Mouse (Mus musculus) liver (tissue): ENCODE measurements around the gene Smtnl2.

ENCODE experiments used
- DNase-seq: peaks from one replicate; pipeline ENCODE4 v3.0.0-alpha.2; 2020; ENCODE audit warnings: mixed read lengths

The Smtnl2 gene

DNA sequence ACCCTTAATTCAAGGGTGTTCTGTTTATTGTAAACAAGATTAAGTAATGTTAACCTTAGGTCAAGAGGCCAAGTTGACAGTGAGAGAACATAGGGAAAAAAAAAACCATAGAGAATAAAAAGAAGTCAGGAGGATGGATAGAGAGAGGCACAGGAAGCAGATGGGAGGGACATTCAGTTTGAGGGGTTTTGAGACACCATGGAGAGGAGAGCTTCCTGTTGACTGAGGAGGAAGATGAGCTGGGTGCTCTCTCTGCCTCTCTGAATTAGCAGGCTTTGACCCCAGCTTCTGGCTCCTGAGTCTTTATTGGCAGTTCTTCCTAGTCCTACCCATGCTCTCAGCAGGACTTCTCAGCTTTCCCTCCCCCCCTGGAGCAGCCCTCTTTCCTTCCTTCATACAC is 13.7 kb upstream of the Smtnl2 start:
- no peak for DNase-seq

DNA sequence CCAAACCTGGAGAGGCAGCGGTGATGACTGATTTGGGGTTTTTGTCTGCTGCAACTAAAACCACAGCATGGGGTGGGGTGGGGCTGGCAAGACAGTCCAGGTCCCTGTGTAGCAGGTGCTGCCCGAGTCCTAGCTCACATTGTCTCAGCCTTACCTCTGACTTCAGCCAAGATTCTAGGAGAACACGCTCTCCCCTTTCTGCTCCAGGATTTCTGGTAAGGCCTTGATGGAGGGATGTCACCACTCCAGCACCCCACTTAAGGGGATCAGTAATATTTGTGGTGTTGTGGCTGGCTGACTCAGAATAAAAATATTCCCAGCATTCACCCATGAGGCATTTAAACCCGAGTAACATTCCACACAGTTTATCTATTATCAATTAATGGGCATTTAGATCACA is 12.2 kb upstream of the Smtnl2 start:
- DNase-seq: no peak

DNA sequence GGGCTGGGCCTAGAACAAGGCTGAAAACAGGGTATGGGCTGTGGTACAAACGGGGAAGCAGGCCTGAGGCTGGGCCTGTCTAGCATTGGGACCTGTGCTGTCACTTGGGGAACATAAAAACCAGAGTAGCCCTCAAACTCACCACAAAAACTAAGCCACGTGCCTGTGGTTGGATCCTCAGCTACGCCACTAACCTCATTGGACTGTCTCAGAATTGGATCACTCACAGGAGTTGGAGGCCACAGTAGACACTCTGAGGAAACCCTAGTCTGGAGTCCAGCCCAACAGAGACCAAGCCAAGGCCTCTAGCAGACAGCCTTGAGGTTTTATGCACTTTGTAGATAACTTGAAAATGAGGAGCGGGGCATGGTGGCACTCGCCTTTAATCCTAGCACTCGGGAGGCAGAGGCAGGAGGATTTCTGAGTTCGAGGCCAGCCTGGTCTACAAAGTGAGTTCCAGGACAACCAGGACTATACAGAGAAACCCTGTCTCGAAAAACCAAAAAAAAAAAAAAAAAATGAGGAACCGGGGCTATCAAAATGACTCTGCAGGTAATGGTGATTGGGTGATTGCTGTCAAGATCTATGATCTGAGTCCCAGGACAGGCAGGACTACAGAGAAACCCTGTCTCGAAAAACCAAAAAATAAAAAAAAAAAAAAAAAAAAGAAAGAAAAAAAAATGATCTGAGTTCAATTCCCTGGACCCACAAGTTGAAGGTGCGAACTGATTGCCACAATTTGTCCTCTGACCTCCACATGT is 10.2 kb upstream of the Smtnl2 start:
- no peak for DNase-seq

DNA sequence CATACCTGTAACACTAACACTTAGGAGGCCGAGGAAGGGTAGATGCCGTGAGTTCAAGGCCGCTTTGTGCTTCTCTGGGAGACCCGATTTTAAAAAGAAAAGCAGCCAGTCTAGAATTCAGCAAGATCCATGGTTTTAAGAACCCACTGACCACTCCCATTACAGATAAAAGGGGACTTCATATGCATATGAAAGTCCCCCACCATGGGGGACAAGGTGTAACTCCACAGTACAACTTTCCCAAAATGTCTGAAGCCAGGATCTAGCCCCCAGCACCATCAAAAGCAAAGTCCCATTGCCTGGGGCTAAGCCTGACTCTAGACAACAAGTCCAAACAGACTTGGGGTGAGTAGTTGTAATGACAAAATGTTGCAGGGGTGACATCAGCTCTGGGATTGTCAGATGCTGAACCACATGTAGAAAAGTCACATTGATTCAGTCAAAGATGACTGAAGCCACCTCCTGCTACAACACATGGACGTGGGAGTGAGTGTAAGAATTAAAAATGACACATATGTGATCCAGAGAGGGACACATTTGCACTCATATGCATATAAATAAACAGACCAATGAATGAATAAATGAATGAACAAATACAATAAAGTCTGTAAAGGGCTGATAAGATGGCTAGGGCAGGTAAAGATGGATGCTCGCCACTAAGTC is 9.1 kb upstream of the Smtnl2 start:
- no peak for DNase-seq

DNA sequence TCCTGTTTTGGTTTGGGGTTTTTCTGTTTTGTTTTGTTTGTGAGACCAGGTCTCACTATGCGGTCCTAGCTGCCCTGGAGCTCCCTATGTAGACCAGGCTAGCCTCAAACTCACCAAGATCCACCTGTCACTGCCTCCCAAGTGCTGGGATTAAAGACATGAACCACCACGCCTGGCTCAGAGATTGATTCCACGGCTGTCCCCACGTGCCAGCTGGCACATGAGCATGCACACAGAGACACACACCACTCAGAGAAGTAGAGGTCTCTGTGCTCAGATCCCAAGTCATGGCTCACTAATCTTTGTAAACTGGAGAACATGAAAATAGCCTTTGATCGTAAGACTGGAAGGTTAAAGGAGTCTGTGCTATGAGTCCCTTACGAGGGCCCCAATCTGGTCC is 7.5 kb upstream of the Smtnl2 start:
- DNase-seq: no peak

DNA sequence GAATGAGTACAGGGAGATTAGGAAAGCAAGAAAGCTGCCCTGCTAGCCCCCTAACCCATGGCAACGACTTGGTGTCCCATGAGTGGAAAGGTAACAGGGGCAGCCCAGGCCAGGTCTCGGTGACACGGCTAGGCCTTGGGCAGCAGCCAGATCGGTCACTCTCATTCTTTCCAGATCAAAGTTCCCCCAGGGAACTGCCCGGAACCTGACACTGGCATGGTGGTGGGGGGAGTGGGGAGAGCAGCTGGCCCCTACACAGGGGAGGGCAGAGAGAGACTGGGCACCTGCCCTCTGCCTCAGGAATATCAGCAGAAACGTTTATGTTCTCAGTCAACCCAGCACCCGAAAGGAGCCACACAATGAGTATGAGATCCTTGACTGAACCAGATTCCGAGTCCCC is 6.7 kb upstream of the Smtnl2 start:
- DNase-seq: no peak

DNA sequence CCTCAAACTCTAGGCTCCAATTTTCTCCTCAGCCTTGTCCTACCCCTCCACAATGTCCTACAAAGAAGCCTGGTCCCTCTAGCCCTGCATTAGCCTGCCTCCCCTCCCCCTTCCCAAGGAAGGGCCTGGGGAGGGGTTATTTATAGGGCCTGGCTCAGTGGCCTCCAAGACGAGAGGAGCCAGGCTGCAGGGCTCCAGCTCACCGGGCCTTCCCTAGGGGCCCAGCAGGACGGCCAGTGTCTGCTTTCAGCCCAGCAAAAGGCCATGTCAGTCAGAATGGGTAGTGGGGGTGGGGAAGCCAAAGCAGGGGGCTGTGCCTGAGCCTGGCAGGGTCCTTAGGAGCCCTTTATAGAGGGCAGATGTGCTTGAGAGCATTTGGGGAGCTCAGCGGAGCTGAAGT is 5.9 kb upstream of the Smtnl2 start:
- DNase-seq: no peak

DNA sequence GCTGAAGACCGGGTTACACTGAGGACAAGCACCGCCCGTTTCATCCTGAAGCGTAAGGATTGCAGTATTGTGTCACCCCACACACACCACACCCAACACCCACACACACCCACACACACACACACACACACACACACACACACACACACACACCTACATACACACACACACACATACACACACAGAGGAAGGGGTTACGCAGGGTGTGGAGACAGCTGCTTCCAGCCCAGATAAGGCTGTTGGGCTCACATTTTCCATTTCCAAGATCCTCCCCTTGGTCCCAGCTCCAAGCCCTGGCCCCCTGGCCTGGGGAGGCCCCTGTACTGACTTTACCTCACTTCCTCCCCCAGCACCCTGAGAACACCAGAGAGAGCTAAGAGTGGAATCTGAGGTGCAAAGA is 5.2 kb upstream of the Smtnl2 start:
- no peak for DNase-seq

DNA sequence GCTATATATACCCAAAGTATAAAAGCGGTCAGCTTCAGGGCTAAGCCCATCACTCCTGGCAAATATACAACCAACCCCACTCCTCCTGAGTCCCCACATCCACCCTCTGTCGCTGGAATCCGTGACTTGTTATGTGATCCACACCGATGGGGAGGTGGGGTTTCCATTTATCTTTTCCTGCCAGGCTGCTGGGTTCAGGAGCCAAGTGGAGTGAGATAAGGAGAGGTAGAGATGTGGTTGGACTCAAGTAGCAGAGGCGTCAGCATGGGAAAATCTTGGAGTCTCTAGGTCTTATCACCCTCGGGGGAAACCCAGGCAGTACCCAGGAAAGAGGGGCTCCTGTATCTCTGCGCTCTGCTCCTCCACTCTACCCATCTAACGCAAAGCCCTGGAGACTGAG is 3.6 kb upstream of the Smtnl2 start:
- DNase-seq: peak; percentile 60

DNA sequence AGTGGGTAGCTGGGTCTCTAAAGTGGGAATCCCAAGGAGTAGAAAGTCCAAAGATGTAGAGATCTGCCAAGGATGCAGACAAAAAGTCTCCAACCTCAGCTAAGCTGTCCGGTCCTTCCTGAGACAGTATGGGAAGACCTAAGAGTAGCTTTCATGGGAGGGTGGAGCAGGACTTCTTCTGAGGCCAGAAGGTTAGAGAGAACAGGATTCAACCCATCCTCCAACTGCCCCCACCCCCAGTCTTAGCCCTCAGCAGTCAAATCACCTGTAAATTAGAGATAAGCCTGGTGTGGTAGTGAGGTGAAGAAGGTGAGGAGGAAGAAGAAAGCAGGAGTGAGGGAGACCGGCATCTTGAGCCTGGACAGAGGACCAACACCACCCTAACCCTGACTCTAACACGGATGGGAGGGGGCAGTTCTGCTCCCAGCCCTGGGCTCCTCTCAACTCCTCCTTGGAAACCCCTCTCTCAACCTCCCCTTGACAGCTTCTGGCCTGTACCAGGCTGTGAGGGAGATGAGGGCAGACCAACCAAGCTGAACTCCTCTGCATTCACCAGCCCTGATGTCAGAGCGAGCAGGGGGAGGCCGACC is 2.2 kb upstream of the Smtnl2 start:
- DNase-seq: no peak

DNA sequence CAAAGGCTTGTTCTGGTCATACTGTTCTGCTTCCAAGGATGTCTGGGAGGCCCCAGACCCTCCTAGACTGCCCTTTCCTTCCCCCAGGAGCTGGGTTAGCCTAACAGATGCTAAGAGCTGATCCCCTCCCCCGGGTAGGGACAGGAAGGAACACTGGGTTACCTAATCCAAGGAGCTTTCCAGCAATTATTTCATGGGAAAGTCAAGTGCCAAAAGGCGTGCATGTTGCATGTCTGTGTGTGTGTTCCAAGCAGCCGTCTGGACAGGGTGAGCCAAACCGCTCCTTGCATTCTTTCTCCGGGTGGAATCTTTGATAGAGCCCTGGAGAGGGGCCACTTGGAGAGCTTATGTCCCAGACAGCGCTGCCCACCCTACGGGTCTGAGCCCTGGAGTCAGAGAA is 1.5 kb upstream of the Smtnl2 start:
- DNase-seq: no peak

DNA sequence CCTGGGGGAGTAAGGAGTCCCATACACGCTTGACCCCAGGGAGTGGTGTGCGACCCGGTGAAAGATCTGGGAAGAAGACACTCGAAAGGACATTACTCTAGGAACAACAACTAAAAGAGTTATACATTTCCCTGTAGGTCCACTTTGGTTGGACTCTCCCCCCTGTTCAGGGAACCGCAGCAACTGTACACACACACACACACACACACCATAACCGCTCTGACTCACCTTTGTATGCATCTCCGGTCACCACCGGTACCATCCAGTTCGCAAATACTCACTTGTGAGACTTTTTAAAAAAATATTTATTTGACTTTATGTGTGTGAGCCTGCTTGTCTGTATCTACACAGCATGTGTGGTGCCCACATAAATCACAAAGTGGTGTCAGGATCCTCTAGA is 432 bp upstream of the Smtnl2 start:
- no peak for DNase-seq

DNA sequence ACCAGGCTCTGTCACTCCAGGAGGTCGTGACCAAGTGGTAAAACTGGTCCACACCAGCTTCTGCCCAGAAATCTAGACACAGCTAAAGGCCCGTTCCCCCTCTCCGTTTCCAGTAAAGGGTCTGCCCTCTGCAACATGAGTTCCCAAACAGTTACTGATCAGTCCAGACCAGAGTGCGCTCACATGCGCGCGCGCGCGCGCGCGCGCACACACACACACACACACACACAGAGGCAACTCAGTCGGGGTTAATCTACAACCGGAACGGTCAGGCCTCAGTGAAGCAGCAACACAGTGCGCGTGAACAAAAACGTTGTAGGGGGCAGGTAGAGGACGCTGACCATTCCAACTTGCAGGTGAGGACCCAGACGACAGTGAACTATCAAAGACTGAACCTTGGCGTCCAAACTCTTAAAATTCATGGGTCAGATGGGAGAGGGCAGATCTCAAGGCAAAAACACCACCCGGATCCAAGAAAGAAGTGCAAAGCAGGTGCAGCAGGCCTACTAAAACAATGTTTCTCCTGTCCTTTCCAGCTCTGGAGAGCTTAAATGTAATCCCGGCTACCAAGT is 906 bp downstream of the Smtnl2 start:
- DNase-seq: no peak

DNA sequence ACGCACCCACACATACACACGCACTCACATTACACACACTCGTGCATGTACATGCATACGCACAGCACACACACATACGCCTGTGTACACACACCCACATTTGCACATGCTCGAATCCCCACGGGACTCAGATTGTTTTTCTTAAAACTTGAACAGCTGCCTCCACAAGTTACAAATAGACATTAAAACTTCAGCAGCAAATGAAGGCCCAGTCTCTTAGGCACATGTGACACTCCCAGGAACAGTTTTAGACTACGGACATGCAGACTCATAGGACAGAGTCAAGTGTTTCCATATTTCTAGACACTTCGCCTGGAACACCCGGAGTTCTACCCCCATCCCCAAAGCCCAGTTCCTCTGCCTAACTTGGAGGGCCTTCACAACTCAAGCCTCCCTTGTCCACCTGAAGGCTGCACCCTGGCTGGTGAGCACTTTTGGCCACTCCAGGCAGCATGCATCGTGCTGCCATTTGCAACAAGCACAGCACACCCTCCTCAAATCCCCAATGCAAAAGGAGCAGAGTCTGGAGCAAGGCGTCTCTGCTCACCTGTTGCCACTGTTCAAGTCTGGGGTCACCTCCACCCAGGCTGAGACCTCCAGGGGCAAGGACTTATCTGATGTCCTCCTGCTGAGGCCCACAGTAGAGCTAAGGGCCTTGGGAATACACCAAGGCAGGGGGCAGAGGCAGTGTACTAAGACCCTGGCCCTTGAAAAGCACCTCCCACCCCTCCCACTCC is 1.7 kb downstream of the Smtnl2 start:
- DNase-seq: no peak

DNA sequence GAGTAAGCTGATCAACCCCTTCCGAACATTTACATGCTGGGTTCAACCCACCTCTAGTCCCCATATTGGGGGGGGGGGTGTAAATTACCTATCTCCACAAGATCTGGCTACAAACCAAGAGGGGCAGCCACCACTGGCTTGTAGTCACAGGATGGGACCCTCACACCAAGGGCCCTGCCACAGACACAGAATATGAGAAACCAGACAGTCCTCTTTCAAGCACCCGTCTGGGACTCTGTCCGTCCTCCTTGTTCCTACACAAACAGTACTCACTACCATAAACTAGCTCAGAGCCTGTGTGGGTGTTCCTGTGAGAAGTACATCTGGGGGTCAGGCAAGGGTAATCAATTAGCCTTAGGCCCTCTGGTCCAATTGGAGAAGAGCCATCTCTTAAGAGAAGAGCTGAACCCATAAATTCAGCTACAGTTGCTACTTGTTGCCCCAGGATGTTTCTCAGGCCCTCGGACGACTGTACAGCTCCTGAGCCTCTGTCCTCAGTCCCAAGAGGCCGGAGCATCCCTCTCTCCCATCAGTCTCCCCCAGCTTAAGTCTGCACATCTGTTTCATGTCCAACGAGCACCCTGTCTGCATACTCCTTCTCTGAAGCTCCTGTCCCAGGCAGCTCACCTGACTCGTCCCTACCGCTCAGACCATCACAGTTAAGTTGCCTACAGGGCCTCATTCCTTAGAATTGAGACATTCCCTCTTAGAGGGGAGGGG is 2.9 kb downstream of the Smtnl2 start:
- no peak for DNase-seq

DNA sequence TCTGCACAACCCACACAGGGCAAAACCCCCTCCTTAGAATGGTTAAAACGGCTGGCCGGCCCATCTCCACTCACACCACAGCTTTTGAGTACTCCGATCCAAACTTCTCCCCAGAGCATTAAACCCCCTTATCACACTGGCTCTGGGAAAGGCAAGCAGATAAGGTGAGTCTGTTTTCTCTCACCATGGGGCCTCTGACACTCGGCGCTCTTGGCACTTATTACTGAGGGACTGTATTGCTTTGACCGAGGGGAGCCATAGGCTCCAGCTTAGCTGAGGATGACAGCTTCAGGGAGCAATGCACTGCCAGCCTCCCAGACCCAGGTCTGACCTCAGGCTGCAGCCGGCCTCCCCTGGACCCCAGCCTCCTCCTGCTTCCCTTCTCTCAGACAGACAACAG is 3.9 kb downstream of the Smtnl2 start:
- no peak for DNase-seq

DNA sequence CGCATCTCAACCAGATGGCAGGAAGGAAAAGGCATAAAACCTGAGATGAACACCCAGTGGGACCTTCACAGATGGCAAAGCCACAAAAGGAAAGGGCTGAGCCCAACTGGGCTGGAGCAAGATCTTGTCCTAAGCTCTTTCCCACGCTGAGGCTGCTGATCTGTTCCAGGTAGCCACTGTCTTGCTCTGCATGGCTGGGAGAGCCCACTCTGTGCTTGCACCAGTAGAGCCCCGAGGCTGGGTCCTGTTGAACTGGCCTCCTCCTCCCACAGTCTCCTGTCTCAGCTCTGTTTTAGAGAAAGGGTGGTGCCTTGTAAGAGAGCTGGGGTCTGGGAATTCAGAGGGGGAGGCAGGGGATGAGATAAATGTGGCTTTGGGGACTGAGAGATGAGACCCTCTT is 4.4 kb downstream of the Smtnl2 start:
- DNase-seq: no peak

DNA sequence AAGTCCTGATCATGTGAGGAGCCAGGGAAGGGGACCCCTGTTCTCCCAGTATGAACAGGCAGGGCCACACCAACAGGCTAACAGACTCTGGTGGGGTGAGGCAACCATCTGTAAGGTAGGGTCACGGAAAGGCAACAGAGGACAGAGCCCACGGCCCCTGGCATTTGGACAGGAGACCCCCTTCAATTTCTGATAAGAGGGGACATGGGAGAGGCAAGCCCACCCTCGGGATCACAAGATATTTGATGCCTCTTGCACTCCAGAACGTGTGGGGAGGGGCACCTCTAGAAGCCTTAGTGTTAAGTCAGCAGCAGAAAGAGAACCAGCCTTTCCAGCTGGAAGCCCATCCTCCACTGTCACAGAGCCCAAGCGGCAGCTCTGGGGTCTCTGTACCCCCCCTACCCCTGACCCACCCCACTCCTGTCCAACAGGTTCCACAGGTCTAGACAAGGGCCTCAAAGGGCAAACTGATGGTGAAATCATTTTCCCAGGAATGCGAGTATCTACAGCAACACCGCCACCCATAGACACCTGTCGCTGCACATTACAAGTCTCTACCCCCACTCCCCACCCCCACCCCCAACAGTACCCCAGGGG is 5.3 kb downstream of the Smtnl2 start:
- no peak for DNase-seq

DNA sequence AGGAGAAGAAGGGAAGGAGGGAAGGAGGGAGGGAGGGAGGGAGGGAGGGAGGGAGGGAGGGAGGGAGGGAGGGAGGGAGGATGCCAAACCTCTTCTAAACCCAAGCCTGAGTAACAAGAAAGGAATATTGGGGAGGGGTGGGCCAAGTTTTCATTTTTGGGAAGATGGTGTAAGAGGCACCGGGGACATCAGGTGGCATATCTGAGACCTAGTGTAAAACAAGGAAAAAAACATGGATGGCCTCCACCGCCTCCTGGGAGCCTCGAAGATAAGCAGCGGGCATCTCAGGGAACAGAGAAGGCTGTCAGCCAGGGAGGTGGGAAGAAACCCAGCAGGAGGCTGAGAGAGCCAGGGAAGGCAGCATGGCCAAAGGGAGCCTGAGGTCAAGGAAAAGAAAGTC is 6.0 kb downstream of the Smtnl2 start:
- no peak for DNase-seq

DNA sequence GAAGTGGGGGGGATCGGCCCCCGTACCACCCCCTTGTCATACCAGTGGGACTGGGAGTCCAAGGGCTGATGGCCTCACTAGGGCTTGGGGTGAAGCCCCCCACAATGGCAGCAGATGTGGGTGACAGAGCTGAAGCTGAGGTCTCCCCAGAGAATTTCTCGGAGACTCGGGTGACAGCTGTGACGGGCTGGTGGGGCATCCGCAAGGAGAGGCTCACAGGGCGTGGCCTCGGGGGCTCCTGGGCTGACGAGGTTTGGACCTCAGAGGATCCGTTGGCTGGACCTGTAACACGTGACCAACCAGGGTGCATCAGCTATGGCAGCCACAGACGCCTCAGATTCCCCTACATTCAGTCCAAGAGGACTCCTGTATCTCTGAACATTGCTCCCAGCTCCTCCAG is 8.5 kb downstream of the Smtnl2 start:
- no peak for DNase-seq

DNA sequence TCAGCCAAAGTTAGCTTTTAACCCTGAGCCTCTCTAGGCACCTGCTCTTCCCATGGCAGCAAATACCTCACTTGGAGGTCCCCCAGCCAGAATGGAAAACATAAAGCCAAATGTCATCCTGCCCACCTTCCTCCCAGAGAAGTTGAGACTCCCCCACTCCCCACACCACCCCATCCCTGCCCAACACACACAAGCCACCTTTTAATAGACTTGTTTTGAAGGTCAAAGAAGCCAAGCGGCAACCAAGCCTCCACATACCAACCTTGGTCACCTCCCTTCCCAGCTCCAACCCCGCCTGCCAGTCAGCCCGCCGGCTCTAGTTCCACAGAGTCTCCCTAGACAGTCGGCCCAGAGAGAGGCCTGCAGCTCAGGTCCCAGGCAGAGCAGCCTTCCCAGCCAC is 9.5 kb downstream of the Smtnl2 start:
- no peak for DNase-seq

DNA sequence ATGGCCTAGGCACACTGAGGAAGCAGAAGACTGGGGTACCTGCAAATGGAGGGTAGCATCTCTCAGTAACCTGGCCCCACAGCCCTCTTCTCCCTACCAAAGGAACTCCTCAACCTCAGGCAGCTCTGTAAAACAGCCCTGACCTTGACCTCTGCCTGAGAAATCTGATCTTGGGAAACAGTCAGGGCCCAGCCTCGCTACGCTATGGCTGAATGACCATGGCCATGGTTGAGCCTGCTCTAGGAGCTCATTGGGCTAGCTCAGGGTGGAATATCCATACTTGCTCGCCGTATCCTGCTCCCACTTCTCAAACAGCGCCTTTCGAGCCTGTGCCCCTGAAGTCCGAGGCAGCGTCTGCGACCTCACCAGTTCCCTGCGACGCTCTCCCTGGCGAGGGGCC is 10.4 kb downstream of the Smtnl2 start:
- no peak for DNase-seq
